Mouse (Mus musculus) liver, embryonic 11.5 days (tissue): ENCODE data around the gene D630039A03Rik. TPM values are rescaled to one million over a fixed set of nuclear protein-coding genes. Genes with fewer than 3 reads are reported as not detected.

Experiments used
- ATAC-seq: fragments of 200-750 bp; cut with Nextera tagmentation; replicated peaks from 2 replicates; pipeline ENCODE4 v1.8.0; 2017; ENCODE audit warnings: moderate number of reproducible peaks, mild to moderate bottlenecking, moderate TSS enrichment, moderate library complexity; ENCODE audit not compliant: low FRiP score
- DNase-seq: peaks from one replicate; pipeline ENCODE4 v3.0.0-alpha.2; 2017; ENCODE audit warnings: low spot score
- H3K27ac ChIP-seq: fragments of 300-500 bp; sonication (generic); 2 replicates; pipeline ENCODE4 v1.5.1; 2014; ENCODE audit warnings: mild to moderate bottlenecking, low read depth, low read length, control low read depth
- H3K27me3 ChIP-seq: fragments of 300-500 bp; sonication (generic); replicated peaks from 2 replicates; pipeline ENCODE4 v1.6.1; 2014; ENCODE audit warnings: low read length, mixed read lengths; ENCODE audit not compliant: control insufficient read depth, insufficient read depth
- H3K36me3 ChIP-seq: fragments of 300-500 bp; sonication (generic); 2 replicates; pipeline ENCODE4 v1.6.1; 2014; ENCODE audit warnings: mild to moderate bottlenecking, low read length, moderate library complexity, mixed read lengths; ENCODE audit not compliant: control insufficient read depth, insufficient read depth
- H3K4me1 ChIP-seq: fragments of 300-500 bp; sonication (generic); replicated peaks from 2 replicates; pipeline ENCODE4 v1.6.1; 2014; ENCODE audit warnings: low read length, mixed read lengths; ENCODE audit not compliant: control insufficient read depth, insufficient read depth
- H3K4me2 ChIP-seq: fragments of 300-500 bp; sonication (generic); 2 replicates; pipeline ENCODE4 v1.6.1; 2014; ENCODE audit warnings: mild to moderate bottlenecking, control low read depth, moderate library complexity
- H3K4me3 ChIP-seq: fragments of 300-500 bp; sonication (generic); 2 replicates; pipeline ENCODE4 v1.5.1; 2014; ENCODE audit warnings: low read depth, low read length, control low read depth
- H3K9ac ChIP-seq: fragments of 300-500 bp; sonication (generic); 2 replicates; pipeline ENCODE4 v1.6.1; 2014; ENCODE audit warnings: low read depth, low read length, control low read depth
- H3K9me3 ChIP-seq: fragments of 300-500 bp; sonication (generic); 2 replicates; pipeline ENCODE4 v1.6.1; 2016; ENCODE audit warnings: low read length, inconsistent platforms, mixed read lengths; ENCODE audit not compliant: control insufficient read depth
- WGBS: fragments of 180-500 bp; shearing (Covaris S2); extraction: QIAGEN DNeasy Blood & Tissue Kit; methylation state at CpG from one replicate; pipeline ENCODE4 v1.1.7; 2014; 5-methylcytosine and 5-hydroxymethylcytosine counted together
- polyA plus RNA-seq: library from polyadenylated mRNA; unstranded; fragments of >200 nt; fragmentation: Nextera tagmentation; extraction: Ambion mirVana; gene quantifications from 2 replicates; pipeline ENCODE4 v1.2.1, GENCODE M21; 2014

D630039A03Rik gene
- polyA plus RNA-seq, 1 experiment from 2014 or later = 0.48 TPM

DNA sequence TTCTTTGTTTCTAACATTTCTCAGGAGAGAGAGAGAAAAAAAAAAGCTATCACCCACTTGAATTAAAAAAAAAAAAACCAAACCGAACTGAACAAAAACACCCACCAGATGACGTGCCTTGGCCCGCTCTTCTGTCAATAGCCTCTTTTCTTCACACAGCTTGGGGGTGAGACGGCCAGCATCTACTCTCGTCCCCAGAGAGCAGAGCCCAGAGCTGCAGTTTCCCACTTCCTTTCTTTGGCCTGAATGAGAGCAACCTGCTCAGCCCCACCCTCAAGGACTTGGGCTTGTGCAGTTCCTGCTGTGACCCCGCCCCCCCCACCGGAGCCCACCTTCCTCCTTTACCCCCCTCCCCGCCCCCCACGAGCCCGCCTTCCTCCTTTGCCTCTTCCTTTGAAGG, 48.6 kb downstream of the D630039A03Rik start:
- WGBS = 49% methylated on average over 10 of the region's 10 CpGs
- Histone ChIP-seq H3K4me1 (no peaks in the 10 kb centered on the region), H3K27ac (no peak overlapping the region), H3K27me3 (no peaks in the 10 kb centered on the region), H3K4me3 (no peak overlapping the region), H3K9ac (no peak overlapping the region), H3K9me3 (no peaks in the 10 kb centered on the region), H3K36me3 (no peaks in the 10 kb centered on the region), H3K4me2 (no peak overlapping the region)
- DNase-seq = no peak
- ATAC-seq = no peak

GRCm38 (mm10) chr4:57866990-57867389, 49.1 kb downstream of the D630039A03Rik start:
- H3K4me2 ChIP-seq = no peak overlapping the region
- H3K27ac ChIP-seq = no peak overlapping the region
- ATAC-seq (no peak), DNase-seq (no peak)
- no peaks in the 10 kb centered on the region for H3K36me3 ChIP-seq
- H3K9ac ChIP-seq = no peak overlapping the region
- no peaks in the 10 kb centered on the region for H3K27me3 ChIP-seq
- no peaks in the 10 kb centered on the region for H3K9me3 ChIP-seq
- 67% methylated on average over 9 of the region's 9 CpGs for WGBS
- no peak overlapping the region for H3K4me3 ChIP-seq
- H3K4me1 ChIP-seq = no peaks in the 10 kb centered on the region

GRCm38 (mm10) chr4:57866088-57866487, 50.0 kb downstream of the D630039A03Rik start:
- DNase-seq (no peak), ATAC-seq (no peak)
- H3K4me3 ChIP-seq = no peak overlapping the region
- no peaks in the 10 kb centered on the region for H3K9me3 ChIP-seq
- WGBS = 26% methylated on average over 2 of the region's 2 CpGs
- H3K4me2 ChIP-seq = no peak overlapping the region
- no peaks in the 10 kb centered on the region for H3K36me3 ChIP-seq
- H3K4me1 ChIP-seq = no peaks in the 10 kb centered on the region
- H3K27ac ChIP-seq = no peak overlapping the region
- no peak overlapping the region for H3K9ac ChIP-seq
- H3K27me3 ChIP-seq = no peaks in the 10 kb centered on the region

DNA sequence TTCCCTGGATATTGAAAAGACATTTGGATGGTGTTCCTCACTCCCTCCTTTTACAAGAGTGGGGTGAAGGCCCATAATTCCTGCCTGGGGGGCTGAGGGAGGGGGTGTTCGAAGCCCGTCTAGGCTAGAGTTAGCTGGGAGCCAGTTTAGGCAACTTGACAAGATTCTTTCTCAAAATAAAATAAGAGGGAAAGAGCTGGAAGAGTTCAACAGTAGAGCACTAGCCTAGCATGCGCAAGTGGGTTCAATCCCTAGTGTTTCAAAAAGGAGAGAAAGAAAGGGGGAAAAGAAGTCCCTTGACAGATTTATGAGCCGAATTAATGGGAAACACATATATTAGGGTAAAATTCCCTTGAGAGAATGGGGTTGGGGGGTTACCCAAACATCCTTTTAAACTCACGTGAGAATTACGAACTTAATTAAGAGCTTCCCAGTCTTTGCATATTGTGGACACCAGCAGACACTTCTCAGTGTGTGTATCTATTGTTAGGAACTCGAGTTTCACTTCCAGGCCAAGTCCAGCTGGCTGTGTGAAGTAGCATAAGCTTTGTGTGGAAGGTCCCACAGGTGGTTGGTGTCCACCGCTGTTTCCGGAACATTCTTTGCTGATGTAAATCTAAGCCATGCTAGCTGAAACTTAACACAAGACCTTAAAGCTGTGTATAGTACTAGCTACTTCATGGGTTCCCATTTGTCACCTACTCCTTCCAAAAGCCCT, 53.7 kb downstream of the D630039A03Rik start:
- Histone ChIP-seq H3K4me3 (no peak overlapping the region), H3K36me3 (no peaks in the 10 kb centered on the region), H3K9ac (no peak overlapping the region), H3K27me3 (no peaks in the 10 kb centered on the region), H3K9me3 (no peaks in the 10 kb centered on the region), H3K4me2 (no peak overlapping the region), H3K27ac (no peak overlapping the region), H3K4me1 (no peaks in the 10 kb centered on the region)
- no peak for ATAC-seq
- 83% methylated on average over 9 of the region's 9 CpGs for WGBS
- DNase-seq = no peak

DNA sequence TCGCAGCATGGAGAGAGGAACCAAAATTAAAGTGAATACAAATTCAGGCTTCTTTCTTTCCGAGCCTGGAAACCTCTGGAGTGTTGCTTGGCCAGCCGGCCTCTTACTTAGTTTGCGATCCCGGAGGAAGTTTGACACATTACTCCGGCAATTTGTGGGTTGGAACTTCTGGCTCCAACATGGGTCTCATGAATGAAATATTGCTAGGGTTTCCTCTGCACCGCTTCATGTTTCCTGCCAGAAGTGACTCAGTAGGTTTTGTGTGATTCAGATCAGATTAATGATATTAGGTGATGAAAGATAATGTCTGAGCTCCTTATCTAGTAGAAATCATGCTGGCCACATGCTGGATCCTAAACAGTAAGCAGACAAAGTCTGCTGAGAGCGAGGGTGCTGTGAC, 54.2 kb downstream of the D630039A03Rik start:
- Histone ChIP-seq H3K36me3 (peaks cover 2% of the 10 kb centered on the region; the same call in 1 of the 2 replicates), H3K9ac (no peak overlapping the region), H3K4me1 (no peaks in the 10 kb centered on the region), H3K27ac (no peak overlapping the region), H3K9me3 (no peaks in the 10 kb centered on the region), H3K4me3 (no peak overlapping the region), H3K27me3 (no peaks in the 10 kb centered on the region), H3K4me2 (no peak overlapping the region)
- DNase-seq (no peak), ATAC-seq (no peak)
- 64% methylated on average over 8 of the region's 8 CpGs for WGBS

DNA sequence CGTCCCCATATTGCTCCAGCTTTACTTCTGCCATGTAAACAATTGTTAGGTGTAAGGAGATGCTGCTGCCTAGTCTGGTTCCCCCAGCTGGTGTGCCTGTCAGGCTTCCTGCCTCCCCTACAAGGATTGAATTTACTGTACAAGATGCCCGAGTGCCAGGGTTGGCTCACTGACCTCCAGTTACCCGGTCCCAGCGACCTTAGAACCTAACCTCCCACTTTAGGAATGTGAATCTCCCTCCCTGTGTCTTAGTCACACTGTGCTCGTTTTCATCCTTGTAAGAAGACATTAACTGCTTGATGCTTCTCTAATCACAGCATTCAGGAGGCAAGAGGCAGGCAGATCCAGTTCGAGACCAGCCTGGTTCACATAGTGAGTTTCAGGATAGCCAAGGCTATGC, 54.9 kb downstream of the D630039A03Rik start:
- no peak for ATAC-seq
- Histone ChIP-seq H3K9me3 (no peaks in the 10 kb centered on the region), H3K4me3 (no peak overlapping the region), H3K36me3 (peaks cover 3% of the 10 kb centered on the region; the same call in 1 of the 2 replicates), H3K9ac (no peak overlapping the region), H3K27ac (no peak overlapping the region), H3K4me1 (no peaks in the 10 kb centered on the region), H3K27me3 (no peaks in the 10 kb centered on the region), H3K4me2 (no peak overlapping the region)
- DNase-seq = no peak
- 71% methylated on average over 6 of the region's 6 CpGs for WGBS

- no peak overlapping the region for H3K27ac ChIP-seq
Observed at GRCm38 (mm10) chr4:57860204-57860611, 55.9 kb downstream of the D630039A03Rik start.

More at GRCm38 (mm10) chr4:57860204-57860611, 55.9 kb downstream of the D630039A03Rik start:
- no peak overlapping the region for H3K4me3 ChIP-seq
- H3K27me3 ChIP-seq = no peaks in the 10 kb centered on the region
- 63% methylated on average over 6 of the region's 6 CpGs for WGBS
- no peaks in the 10 kb centered on the region for H3K4me1 ChIP-seq
- no peak for ATAC-seq
- H3K4me2 ChIP-seq = no peak overlapping the region
- peaks cover 7% of the 10 kb centered on the region; the same call in 1 of the 2 replicates for H3K36me3 ChIP-seq
- no peak for DNase-seq
- no peaks in the 10 kb centered on the region for H3K9me3 ChIP-seq
- no peak overlapping the region for H3K9ac ChIP-seq

Other genes starting within 250 kb of the D630039A03Rik start
- gene Akap2, start 198.6 kb downstream of the D630039A03Rik start, polyA plus RNA-seq = 4.8 and 5.6 TPM in 2 replicates
- gene Txn1, start 40.1 kb upstream of the D630039A03Rik start, polyA plus RNA-seq = 367 and 381 TPM in 2 replicates
- gene Txndc8, start 92.8 kb upstream of the D630039A03Rik start, polyA plus RNA-seq = not detected in 2 replicates